Mouse (Mus musculus): Measurements from ENCODE around the gene 2700081O15Rik.

2700081O15Rik gene

DNA sequence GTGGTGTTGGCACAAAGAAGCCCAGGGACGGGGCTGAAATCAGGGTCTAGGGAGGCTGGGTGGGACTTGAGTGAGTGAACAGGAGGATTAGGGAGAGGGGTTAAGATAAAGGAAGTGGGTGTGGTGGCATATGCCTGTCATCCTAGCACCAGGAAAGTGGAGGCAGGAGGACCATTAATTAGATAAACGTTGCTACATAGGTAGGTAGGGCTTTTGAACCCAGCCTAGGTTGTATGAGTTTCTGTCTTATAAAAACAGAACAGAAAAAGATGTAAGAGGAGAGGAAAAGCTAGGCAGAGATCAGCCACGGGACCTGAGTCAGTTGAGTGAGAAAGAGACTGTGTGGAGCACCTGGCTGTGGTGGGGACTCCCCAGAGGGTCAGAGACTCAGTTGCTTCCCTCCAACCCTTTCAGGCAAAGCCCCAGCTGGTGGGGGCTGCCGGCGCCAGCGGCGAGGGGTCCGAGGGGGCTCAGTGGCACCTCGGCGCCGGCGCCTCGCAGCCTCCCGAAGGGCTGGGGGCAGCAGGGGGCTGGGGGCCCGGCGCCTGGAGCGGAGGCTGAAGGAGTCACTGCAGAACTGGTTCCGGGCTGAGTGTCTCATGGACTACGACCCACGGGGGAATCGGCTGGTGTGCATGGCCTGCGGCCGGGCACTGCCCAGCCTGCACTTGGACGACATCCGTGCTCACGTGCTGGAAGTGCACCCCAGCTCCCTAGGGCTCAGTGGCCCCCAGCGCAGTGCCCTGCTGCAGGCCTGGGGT, 3.6 kb downstream of the 2700081O15Rik start:
- DNase-seq: peak in 1 of 2 experiments; percentile 11

DNA sequence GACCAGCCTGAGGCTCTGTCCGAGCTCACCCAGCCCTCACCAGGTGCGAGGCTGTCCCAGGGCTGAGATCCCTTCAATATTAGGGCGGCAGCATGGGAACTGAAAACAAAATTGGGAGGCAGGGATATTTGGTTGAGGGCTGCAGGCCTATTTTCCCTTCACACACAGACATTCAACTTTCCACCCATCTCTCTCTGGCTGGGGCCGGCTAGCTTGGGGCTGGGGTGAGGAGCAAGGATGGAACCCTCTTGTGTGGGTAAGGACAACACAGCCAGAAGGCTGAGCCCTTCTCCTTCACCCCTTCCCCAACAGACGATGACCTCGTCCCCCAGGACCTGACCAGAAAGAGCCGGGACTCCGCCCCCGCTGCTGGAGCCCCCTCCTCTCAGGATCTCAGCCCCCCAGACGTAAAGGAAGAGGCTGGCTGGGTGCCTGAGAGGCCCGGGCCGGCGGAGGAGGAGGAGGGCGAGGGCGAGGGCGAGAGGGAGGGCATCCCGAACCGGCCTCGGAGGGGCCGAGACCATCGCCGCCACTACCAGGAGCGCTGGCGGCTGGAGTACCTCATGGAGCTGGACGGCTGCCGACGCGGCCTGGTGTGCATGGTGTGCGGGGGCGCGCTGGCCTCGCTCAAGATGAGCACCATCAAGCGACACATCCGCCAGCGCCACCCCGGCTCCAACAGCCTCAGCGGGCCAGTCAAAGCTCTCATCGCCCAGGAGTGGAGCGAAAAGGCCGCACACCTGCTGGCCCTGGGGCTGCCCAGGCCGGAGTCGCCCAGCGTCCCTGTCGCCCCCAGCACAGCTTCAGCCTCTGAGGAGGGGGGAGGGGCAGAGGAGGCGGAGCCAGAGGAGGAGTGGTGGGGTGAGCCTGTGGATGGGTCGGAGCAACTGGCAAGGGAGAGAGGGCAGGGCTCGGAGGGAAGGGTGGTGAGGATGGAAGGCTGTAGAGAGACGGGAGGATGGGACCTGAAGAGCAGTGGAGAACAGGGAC, 4.5 kb downstream of the 2700081O15Rik start:
- DNase-seq: peak; percentile 66 to 71

DNA sequence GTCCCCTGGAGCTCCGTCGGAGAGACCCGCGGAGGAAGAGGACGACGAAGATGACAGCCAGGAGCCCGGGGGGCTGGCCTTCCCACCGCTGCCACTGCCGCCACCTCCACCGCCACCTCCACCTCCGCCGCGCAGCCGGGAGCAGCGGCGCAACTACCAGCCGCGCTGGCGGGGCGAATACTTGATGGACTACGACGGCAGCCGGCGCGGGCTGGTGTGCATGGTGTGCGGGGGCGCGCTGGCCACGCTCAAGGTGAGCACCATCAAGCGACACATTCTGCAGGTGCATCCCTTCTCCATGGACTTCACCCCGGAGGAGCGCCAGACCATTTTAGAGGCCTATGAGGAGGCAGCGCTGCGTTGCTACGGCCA, 5.2 kb downstream of the 2700081O15Rik start:
- no peak for DNase-seq

DNA sequence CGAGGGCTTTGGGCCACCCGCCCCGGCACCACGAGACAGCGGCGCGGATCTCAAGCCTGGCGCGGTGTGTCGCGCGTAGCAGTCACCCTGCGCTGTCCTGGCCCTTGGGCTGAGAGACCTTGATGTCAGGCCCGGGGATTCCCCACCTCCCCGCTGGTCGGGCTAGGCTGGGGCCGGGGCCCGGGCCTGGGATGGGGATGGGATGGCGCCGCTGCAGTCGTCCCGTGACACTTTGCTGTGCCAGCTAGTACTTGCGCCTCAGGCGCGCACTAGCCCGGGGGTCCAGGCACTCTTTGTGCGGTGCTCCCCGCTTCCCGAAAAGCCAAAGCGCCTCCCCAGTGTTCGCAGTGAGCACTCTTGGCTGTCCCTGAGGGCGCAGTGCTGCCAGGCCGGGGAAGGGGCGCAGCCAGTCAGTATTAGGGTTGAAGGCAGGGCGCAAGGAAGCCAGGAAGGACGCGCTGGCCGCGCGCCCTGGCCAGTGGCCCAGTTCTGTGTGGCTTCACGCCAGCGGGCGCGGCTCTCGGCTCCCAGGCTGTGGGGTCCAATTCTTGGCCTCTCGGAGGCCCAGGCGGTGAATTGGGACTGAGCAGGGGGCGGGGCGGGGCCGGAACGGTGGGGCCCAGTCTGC, 5.7 kb downstream of the 2700081O15Rik start:
- DNase-seq: peak; percentile 55 to 83

DNA sequence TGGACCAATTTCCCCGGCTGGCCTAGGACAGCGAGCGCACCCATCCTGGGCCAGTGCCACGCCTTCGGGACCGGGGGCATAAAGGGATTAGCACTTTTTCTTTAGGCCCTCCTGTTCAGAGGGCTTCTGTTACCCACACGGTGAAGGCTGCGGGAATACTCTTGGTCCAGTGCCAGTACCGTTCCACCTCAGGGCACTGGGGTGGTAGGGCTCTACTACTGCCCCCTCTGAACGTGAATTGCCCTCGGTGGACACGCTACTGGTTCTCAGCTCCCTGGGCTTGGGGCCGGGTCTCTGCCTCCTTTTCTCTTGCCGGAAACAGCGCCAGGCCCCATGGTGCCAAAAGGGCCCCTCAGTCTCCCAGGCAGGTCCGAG, 6.2 kb downstream of the 2700081O15Rik start:
- no peak for DNase-seq

DNA sequence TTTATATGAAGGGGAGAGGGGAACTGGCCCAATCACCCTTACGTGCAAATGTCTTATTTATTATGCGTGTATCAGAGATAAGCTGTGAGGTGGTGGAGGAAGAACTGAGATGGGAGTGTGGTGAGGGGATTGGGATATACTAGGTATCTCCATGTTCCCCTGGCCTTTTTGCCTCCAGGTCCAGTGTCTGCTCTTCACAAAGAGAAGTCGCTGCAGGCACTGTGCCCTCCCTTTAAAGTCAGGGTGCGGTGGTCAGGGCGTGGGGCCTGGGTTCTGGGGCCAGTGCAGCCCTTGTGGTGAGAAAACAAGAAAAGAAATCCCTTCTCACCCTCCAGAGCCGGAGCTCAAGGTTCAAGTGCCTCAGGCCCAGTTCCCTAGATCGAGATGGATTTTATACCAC, 6.7 kb downstream of the 2700081O15Rik start:
- no peak for DNase-seq

DNA sequence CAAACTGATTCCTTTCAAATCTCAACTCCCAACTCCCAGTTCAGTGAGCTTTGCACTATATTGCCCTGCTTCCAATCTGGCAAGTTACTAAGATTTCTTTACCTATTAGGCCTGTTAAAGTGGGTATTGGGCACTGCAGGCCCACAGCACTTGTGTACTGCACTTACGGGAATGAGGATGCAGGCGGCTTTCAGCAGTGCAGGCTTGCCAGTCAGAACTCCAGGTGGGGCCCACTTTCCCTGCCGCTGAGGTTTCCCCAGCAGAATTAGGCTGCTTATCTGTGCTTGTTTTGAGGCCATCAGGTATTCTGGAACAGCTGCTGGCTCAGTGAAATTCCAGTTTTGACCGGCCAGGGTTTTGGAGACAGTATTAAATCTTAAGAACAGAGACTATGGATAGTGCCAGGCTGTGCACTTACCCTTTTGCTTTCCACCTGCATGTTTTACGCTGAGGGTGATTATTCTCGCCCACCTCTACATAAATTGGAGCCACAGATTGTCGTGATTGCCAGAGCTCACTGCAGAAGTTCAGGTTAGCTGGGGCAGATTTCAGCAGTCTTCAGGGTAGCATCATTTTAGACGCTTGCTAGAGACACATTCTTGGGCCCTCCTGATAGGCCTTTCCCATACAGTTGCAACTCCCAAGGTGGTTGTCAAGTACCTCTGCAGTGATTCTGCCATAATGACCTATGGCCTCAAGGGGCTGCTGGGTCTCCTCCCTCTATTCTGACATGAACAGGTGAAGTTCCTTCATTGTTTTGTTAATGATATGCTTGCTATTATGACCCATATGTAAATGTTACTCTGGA, 7.4 kb downstream of the 2700081O15Rik start:
- no peak for DNase-seq

DNA sequence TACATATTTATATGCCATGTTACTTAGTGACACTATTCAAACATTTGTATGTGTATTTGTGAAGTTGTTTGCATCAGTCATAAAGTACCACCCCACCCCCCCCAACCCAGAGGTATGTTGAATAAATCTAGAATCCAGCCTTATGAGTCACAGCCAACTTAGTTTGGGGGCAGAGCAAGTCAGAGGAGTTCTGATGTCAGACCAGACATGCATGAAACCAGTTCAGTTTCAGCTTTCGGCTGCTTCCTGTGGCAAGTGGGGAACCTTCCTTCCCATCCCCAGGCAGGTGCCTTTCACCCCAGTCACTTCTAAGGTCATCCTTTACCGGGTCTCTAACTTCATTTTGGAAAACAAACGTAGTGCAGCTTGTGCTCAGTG, 8.0 kb downstream of the 2700081O15Rik start:
- DNase-seq: no peak

DNA sequence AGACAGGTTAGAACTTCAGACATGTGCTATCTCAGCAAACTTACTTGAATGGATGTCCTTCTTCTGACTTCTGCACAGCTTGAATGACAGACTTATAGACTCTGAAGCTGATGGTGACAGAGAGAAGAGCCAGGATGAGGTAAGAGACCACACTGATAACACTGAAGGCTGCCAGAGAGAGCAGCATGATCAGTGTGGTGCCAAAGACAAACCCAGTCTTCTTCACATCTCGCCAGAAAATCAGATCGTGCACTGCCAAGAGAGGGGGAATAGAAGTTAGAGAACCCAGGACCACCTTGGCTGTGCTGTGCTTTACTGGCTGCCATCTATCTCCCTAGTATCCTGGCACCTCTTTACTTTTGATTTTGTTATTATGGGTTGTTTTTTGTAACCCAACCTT, 17.5 kb downstream of the 2700081O15Rik start:
- no peak for DNase-seq

DNA sequence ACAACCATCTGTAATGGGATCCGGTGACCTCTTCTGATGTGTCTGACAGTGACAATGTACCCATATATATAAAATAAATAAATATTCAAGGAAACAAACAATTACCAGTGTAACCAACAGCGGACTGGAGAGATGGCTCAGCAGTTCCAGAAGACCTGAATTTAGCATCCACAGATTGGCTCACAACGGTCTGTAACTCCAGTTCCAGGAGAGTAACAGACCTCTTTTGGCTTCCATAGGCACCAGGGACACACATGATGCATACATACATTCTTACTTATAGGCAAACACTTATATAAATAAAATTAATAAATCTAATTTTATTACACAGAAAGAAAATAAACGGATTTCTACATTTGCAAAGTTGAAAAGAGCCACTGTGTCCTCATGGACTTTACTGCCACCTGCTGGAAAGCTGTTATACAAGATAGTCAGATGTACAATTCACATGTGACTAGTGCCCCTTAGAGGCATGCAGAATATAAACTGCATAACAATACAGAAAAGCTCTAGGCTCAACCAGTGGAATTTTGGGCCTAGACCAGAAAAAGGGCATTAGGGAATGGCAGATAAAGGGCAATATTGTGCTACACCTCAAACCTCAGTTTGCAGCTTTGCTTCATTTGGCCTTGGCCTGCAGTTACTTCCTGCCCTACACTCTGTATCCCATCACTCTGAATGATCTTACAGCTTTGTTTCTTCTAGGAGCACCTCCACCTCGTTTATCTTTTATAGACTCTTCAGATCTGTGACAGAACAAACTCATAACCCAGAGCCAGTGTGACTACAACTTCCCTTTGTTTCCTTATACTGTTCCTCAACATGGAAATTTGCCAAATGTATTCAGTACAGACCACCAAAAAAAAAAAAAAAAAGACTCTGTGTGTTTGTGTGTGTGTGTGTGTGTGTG, 18.9 kb downstream of the 2700081O15Rik start:
- DNase-seq: peak; percentile 59 to 61

DNA sequence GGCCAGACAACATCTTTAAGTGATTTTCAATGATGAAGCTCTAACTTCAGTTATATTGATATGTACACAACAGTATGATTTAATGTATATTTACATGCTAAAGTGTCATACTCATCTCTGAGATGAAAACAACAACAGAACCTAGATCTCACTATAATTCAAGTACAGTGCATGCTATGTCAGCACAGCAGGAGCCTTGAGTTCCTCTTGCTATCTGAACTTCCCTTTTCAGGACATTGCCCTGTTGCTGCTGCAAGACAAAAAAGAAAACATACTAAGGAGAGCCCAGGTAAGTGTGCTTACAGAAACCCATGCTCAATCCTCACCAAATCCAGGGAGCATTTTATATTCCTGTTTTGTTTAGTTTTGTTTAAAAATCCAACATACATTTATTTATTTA, 20.9 kb downstream of the 2700081O15Rik start:
- no peak for DNase-seq

DNA sequence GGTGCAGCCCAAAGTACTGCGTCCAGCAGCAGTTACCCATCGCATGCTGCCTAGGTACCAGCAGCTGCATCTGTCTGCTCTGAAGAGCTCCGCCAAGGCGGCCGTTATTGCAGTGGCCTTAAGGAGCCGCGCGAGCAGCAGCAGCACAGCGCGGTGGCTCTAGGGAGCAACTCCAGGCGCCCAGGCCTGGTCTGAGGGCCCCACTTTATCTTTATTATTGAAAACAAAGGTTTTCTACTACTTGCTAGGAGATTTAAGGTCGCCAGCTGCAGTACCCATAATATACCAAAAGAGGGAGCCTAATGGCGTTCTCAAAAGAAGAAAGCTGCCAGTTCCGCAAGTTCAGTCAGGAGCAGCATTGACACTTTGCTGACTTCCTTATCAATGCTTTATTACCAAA, 24.1 kb downstream of the 2700081O15Rik start:
- peak; percentile 63 to 66 for DNase-seq

DNA sequence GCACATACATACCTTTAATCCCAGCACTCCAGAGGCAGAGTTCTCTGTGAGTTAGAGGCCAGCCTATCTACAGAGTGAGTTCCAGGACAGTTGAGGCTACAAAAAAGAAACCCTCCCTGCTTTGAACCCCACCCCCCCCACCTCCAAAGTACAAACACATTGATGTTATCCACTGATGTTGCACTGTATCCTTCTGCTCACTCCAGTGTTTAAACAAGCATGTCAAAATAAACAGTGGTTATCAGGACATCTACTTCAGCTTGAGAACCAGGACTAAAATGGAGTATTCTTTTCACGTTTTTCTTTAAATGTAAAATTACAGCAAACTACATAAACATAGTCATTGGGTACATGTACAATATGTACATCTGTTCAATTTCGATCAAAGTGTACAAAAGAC, 27.7 kb downstream of the 2700081O15Rik start:
- no peak for DNase-seq

DNA sequence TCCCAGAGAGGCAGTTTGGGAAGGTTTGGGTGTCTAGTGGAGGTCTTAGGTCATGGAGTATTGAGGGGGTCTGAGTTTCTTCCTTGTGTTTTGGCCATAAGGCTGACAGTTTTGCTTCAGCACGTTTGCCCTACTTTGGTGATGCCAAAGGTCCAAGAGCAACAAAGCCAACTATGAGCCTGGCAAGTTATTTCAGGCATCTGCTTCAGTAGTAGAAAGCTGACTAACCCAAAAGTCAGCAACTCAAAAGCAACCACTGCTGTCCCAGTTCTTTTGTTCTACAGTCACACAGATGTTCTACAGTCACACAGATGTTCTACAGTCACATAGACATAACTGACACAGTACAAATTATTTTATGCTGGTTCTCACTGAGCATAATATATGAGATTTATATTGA, 28.2 kb downstream of the 2700081O15Rik start:
- no peak for DNase-seq

DNA sequence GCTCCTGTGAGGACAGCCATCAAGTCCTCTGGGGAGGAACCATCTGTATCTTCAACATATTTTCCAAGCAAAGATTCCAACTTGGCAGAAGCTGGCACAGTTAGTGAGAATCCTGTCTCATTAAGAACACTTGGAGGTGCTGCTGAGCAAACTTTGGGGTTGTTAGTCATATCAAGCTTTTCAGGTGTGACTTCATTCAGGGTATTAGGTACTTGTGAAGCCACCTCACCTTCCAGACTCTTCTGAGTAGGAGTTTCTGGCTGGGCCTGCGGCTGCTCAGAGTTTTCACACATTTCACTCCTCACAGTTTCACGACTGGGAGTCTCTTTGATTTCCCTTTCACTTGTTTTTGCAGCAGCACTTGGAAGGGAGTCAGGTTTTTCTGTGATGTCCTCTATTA, 39.4 kb downstream of the 2700081O15Rik start:
- DNase-seq: no peak

DNA sequence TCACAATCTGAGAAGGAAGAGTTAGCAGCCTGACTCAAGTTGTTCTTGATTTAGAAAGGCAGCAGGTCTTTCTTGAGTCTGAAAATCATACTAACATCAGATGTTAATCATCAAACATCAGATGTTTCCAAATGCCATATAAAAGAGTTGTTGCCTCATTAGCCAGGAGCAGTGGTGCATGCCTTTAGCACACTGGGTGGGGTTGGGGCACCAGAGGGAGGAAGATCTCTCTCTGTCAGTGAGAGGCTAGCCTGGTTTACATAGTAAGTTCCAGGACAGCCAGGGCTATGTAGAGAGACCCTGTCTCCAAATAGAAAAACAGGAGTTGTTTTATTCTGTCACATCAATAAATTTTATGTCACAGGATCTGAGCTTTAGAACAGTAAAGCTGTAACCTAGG, 41.5 kb downstream of the 2700081O15Rik start:
- no peak for DNase-seq

DNA sequence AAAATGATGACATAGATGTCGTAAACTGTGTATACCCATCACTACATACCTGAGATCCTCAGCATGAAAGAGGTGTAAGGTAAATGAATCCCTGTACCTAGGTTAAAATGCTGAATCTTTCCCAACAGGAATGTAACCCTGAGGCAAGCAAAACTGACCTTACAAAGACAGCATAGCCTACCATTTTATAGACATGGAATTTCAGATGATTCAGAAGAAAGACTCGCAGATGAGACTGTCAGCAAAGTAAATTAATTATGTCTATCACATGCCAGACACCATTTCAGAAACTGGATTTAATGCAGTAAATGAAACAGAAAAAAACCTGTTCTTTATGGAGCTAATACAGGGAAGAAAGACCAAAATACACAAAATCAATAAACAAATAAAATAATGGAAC, 41.9 kb downstream of the 2700081O15Rik start:
- DNase-seq: no peak

DNA sequence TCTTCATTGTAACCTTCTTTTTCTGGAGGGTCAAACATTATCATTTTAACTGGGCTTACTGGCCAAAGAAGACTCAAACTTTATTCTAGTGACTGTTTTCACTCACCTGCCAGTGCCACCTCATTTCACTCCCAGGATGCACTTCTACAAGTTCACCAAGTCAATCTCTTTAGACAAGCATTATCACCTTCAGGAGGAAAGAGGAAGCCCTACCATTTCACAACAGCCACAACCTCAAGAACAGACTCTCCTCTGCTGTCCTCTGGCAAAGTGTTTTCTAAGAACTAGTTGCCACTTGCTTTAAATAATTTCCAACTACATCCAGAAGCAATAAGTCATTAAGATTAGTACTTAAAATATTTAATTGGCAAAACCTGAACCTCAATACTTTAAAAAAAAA, 50.5 kb downstream of the 2700081O15Rik start:
- DNase-seq: no peak

DNA sequence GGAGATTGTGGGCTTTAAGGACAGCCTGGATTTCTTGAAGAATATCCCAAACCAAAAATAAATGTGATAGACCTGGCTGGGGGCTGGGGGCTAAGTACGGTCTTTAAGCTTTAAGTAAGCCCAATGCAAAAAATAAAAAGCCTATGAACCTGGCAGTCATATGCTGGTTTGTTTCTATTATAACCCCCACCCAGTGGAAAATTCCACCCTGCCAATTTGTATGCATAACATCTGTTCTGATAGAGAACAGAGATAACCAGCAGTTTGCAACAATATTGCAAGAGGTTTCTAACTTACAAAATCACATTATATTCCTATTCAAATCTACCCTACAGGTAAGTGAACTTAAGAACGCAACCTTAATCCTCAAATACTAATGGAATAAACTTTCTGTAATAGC, 53.2 kb downstream of the 2700081O15Rik start:
- DNase-seq: no peak

Measured in cerebellum, adult 18-20 months (tissue).